Mouse (Mus musculus) lung, embryonic 14.5 days (tissue): ENCODE results near the gene Hist1h4i. TPM values are rescaled to one million over a fixed set of nuclear protein-coding genes. Genes with fewer than 3 reads are reported as not detected.

Experiments
- ATAC-seq: fragments of 200-750 bp; cut with Nextera tagmentation; 2 replicates; pipeline ENCODE4 v1.8.0; 2017; ENCODE audit warnings: mild to moderate bottlenecking, moderate TSS enrichment, moderate library complexity; ENCODE audit not compliant: insufficient read depth
- DNase-seq: peaks from one replicate; pipeline ENCODE4 v3.0.0-alpha.2; 2015
- H3K27ac ChIP-seq: fragments of 300-500 bp; sonication (generic); 2 replicates; pipeline ENCODE4 v1.5.1; 2014; ENCODE audit warnings: low read depth, mild to moderate bottlenecking, moderate library complexity
- H3K27me3 ChIP-seq: fragments of 300-500 bp; sonication (generic); 2 replicates; pipeline ENCODE4 v1.6.1; 2014; ENCODE audit warnings: low read length, control low read depth; ENCODE audit not compliant: insufficient read depth
- H3K36me3 ChIP-seq: fragments of 300-500 bp; sonication (generic); 2 replicates; pipeline ENCODE4 v1.6.1; 2014; ENCODE audit warnings: control low read depth; ENCODE audit not compliant: insufficient read depth
- H3K4me1 ChIP-seq: fragments of 300-500 bp; sonication (generic); 2 replicates; pipeline ENCODE4 v1.6.1; 2014; ENCODE audit warnings: antibody characterized with exemption, control low read depth; ENCODE audit not compliant: insufficient read depth
- H3K4me2 ChIP-seq: fragments of 300-500 bp; sonication (generic); 2 replicates; pipeline ENCODE4 v1.6.1; 2014; ENCODE audit warnings: mild to moderate bottlenecking
- H3K4me3 ChIP-seq: fragments of 300-500 bp; sonication (generic); 2 replicates; pipeline ENCODE4 v1.5.1; 2014; ENCODE audit warnings: low read depth, low read length
- H3K9ac ChIP-seq: fragments of 300-500 bp; sonication (generic); 2 replicates; pipeline ENCODE4 v1.6.1; 2014
- H3K9me3 ChIP-seq: fragments of 300-500 bp; sonication (generic); 2 replicates; pipeline ENCODE4 v1.6.1; 2016; ENCODE audit warnings: low read depth, low read length, control low read depth
- CTCF ChIP-seq: IDR thresholded peaks from 2 replicates; pipeline ENCODE4 v1.5.1; 2016; ENCODE audit warnings: antibody characterized with exemption, low read depth
- WGBS: fragments of 180-500 bp; shearing (Covaris S2); extraction: QIAGEN DNeasy Blood & Tissue Kit; methylation state at CpG from one replicate; pipeline ENCODE4 v1.1.7; 2014; 5-methylcytosine and 5-hydroxymethylcytosine counted together
- polyA plus RNA-seq: library from polyadenylated mRNA; unstranded; fragments of >200 nt; fragmentation: Nextera tagmentation; extraction: Ambion mirVana; gene quantifications from 2 replicates; pipeline ENCODE4 v1.2.1, GENCODE M21; 2014

Gene Hist1h4i
- polyA plus RNA-seq, 1 experiment from 2014 or later = 26.4 TPM

- H3K9ac ChIP-seq = peak overlapping the region; percentile 63
- no peak for ATAC-seq
- H3K4me1 ChIP-seq = peaks cover 7% of the 10 kb centered on the region
- peak overlapping the region; percentile 98 for H3K27ac ChIP-seq
- no peaks in the 10 kb centered on the region for H3K27me3 ChIP-seq
- peak; percentile 67 for DNase-seq
- no peak for TF ChIP-seq CTCF
- peak overlapping the region; percentile 80 for H3K4me2 ChIP-seq
- no peaks in the 10 kb centered on the region for H3K36me3 ChIP-seq
- H3K4me3 ChIP-seq = peak overlapping the region; percentile 46
- 2% methylated on average over 13 of the region's 13 CpGs for WGBS
- H3K9me3 ChIP-seq = no peaks in the 10 kb centered on the region
Measured at GRCm38 (mm10) chr13:22041651-22042567, 747 bp upstream of the Hist1h4i start.

GRCm38 (mm10) chr13:22040464-22041141 lies 559 bp downstream of the Hist1h4i start:
- Histone ChIP-seq H3K4me3 (peak overlapping the region; percentile 46), H3K9ac (peak overlapping the region; percentile 81), H3K27me3 (no peaks in the 10 kb centered on the region), H3K9me3 (no peaks in the 10 kb centered on the region), H3K4me1 (peaks cover 10% of the 10 kb centered on the region), H3K36me3 (no peaks in the 10 kb centered on the region), H3K27ac (peak overlapping the region; percentile 98), H3K4me2 (peak overlapping the region; percentile 80)
- under 1% methylated on average over 22 of the region's 24 CpGs for WGBS
- TF ChIP-seq CTCF = no peak
- peak; percentile 72 for DNase-seq
- ATAC-seq = peak; percentile 32

- peak overlapping the region; percentile 46 for H3K4me3 ChIP-seq
- no peaks in the 10 kb centered on the region for H3K36me3 ChIP-seq
- 6% methylated on average over 2 of the region's 2 CpGs for WGBS
- peak overlapping the region; percentile 80 for H3K4me2 ChIP-seq
- ATAC-seq (no peak), DNase-seq (no peak)
- H3K27ac ChIP-seq = peak overlapping the region; percentile 98
- H3K9me3 ChIP-seq = no peaks in the 10 kb centered on the region
- H3K4me1 ChIP-seq = peaks cover 10% of the 10 kb centered on the region
- no peak for TF ChIP-seq CTCF
- H3K27me3 ChIP-seq = no peaks in the 10 kb centered on the region
- peak overlapping the region; percentile 81 for H3K9ac ChIP-seq
Measured at GRCm38 (mm10) chr13:22039951-22040463, 1.2 kb downstream of the Hist1h4i start.

GRCm38 (mm10) chr13:22039364-22039763 lies 1.8 kb downstream of the Hist1h4i start:
- Histone ChIP-seq H3K9ac (no peak overlapping the region), H3K4me3 (peak overlapping the region; percentile 46; the same call in 1 of the 2 replicates), H3K4me2 (peak overlapping the region; percentile 80), H3K27ac (peak overlapping the region; percentile 98), H3K4me1 (peaks cover 6% of the 10 kb centered on the region; the same call in 1 of the 2 replicates), H3K9me3 (no peaks in the 10 kb centered on the region), H3K36me3 (no peaks in the 10 kb centered on the region), H3K27me3 (no peaks in the 10 kb centered on the region)
- ATAC-seq (no peak), DNase-seq (no peak)
- 59% methylated on average over 5 of the region's 5 CpGs for WGBS
- TF ChIP-seq CTCF = no peak

- Histone ChIP-seq H3K36me3 (no peaks in the 10 kb centered on the region), H3K27ac (peak overlapping the region; percentile 69), H3K4me2 (peak overlapping the region; percentile 77; the same call in 1 of the 2 replicates), H3K9me3 (no peaks in the 10 kb centered on the region), H3K4me3 (no peak overlapping the region), H3K4me1 (peaks cover 6% of the 10 kb centered on the region; the same call in 1 of the 2 replicates), H3K9ac (no peak overlapping the region), H3K27me3 (no peaks in the 10 kb centered on the region)
- no peak for ATAC-seq
- WGBS = 50% methylated on average over 2 of the region's 2 CpGs
- DNase-seq = no peak
- no peak for TF ChIP-seq CTCF
Measured at GRCm38 (mm10) chr13:22037415-22037814, 3.7 kb downstream of the Hist1h4i start.

- H3K4me2 ChIP-seq = peak overlapping the region; percentile 77
- peak overlapping the region; percentile 57 for H3K9ac ChIP-seq
- TF ChIP-seq CTCF = no peak
- H3K27ac ChIP-seq = peak overlapping the region; percentile 92
- ATAC-seq (no peak), DNase-seq (no peak)
- H3K9me3 ChIP-seq = no peaks in the 10 kb centered on the region
- peak overlapping the region; percentile 47 for H3K4me3 ChIP-seq
- H3K4me1 ChIP-seq = peaks cover 6% of the 10 kb centered on the region; the same call in 1 of the 2 replicates
- 37% methylated on average over 3 of the region's 3 CpGs for WGBS
- H3K27me3 ChIP-seq = no peaks in the 10 kb centered on the region
- no peaks in the 10 kb centered on the region for H3K36me3 ChIP-seq
Measured at GRCm38 (mm10) chr13:22036986-22037385, 4.2 kb downstream of the Hist1h4i start.
